Mouse (Mus musculus) CH12.LX (cell line): ENCODE measurements around the gene Cdk2. TPM values are rescaled to one million over a fixed set of nuclear protein-coding genes. Genes with fewer than 3 reads are reported as not detected.

Experiments used
- DNase-seq: peaks from one replicate; pipeline ENCODE4 v3.0.0-alpha.2; 2013; ENCODE audit errors: extremely low read depth
- H3K27ac ChIP-seq: 2 replicates; pipeline ENCODE4 v1.5.1; 2012; ENCODE audit warnings: low read depth, mild to moderate bottlenecking, control low read depth, moderate library complexity; ENCODE audit not compliant: insufficient read depth
- H3K27me3 ChIP-seq: replicated peaks from 2 replicates; pipeline ENCODE3; 2012; ENCODE audit warnings: inconsistent platforms
- H3K36me3 ChIP-seq, 2 experiments: replicated peaks in 1 of 2; 2 replicates each; pipeline versions ENCODE3 to v1.6.1; 2012; ENCODE audit warnings: inconsistent platforms in 1 of 2, low read length in 1 of 2, mild to moderate bottlenecking in 1 of 2, mixed read lengths in 1 of 2, moderate library complexity in 1 of 2; ENCODE audit not compliant: control insufficient read depth in 1 of 2, insufficient read depth in 1 of 2
- H3K4me1 ChIP-seq, 2 experiments: 2 replicates each; pipeline ENCODE4 v1.6.1; 2012; ENCODE audit warnings: inconsistent platforms in 1 of 2, moderate library complexity in 1 of 2; ENCODE audit not compliant: insufficient read depth in 2 of 2, control insufficient read depth in 1 of 2
- H3K4me2 ChIP-seq: 2 replicates; pipeline ENCODE4 v1.6.1; 2012; ENCODE audit warnings: low read depth, mild to moderate bottlenecking, control low read depth; ENCODE audit not compliant: poor library complexity, insufficient read depth, severe bottlenecking
- H3K4me3 ChIP-seq, 3 experiments: fragments of 150-350 bp in 1 of 3; sonication (generic) in 1 of 3; replicated peaks in 1 of 3; 2 replicates each; pipeline versions ENCODE3 to v1.5.1; 2011 to 2012; ENCODE audit warnings: low read depth in 2 of 3, low read length in 2 of 3, mild to moderate bottlenecking in 2 of 3, moderate library complexity in 2 of 3, control low read depth in 1 of 3, improper control_type of control experiment in 1 of 3, inconsistent platforms in 1 of 3, mixed read lengths in 1 of 3; ENCODE audit not compliant: poor library complexity in 1 of 3
- H3K79me2 ChIP-seq: replicated peaks from 2 replicates; pipeline ENCODE4 v1.6.1; 2012; ENCODE audit warnings: mild to moderate bottlenecking, moderate library complexity; ENCODE audit not compliant: control insufficient read depth, poor library complexity, insufficient read depth, severe bottlenecking; ENCODE audit errors: extremely low read depth
- H3K9ac ChIP-seq: 2 replicates; pipeline ENCODE4 v1.6.1; 2012; ENCODE audit warnings: low read depth, mild to moderate bottlenecking, control low read depth, moderate library complexity; ENCODE audit not compliant: insufficient read depth
- H3K9me3 ChIP-seq: replicated peaks from 2 replicates; pipeline ENCODE3; 2012; ENCODE audit warnings: low read length, inconsistent platforms, mixed read lengths
- BHLHE40 ChIP-seq: IDR thresholded peaks from 2 replicates; pipeline ENCODE4 v1.6.1; 2011; ENCODE audit warnings: mild to moderate bottlenecking, low read depth, low read length, improper control_type of control experiment
- CHD1 ChIP-seq: IDR thresholded peaks from 2 replicates; pipeline ENCODE4 v1.6.1; 2012; ENCODE audit warnings: low read depth, low read length, improper control_type of control experiment, inconsistent platforms
- CHD2 ChIP-seq: IDR thresholded peaks from 2 replicates; pipeline ENCODE4 v1.6.1; 2011; ENCODE audit warnings: low read length, improper control_type of control experiment
- CTCF ChIP-seq, 2 experiments: IDR thresholded peaks in 1 of 2; conservative IDR thresholded peaks in 1 of 2; 2 replicates each; pipeline ENCODE4 v1.5.1; 2011 to 2012; ENCODE audit warnings: low read depth in 2 of 2, low read length in 2 of 2, improper control_type of control experiment in 1 of 2, inconsistent platforms in 1 of 2, mild to moderate bottlenecking in 1 of 2, moderate library complexity in 1 of 2
- ELF1 ChIP-seq: IDR thresholded peaks from 2 replicates; pipeline ENCODE4 v1.6.1; 2014; ENCODE audit warnings: low read depth, mild to moderate bottlenecking, inconsistent platforms, low read length, improper control_type of control experiment
- EP300 ChIP-seq: IDR thresholded peaks from 2 replicates; pipeline ENCODE4 v1.6.1; 2011; ENCODE audit warnings: low read length, improper control_type of control experiment
- ETS1 ChIP-seq: conservative IDR thresholded peaks from 2 replicates; pipeline ENCODE4 v1.6.1; 2012; ENCODE audit warnings: low read depth, mild to moderate bottlenecking, inconsistent platforms, low read length, improper control_type of control experiment, moderate library complexity
- GABPA ChIP-seq: IDR thresholded peaks from 2 replicates; pipeline ENCODE4 v1.6.1; 2012; ENCODE audit warnings: low read depth, low read length, improper control_type of control experiment, inconsistent platforms; ENCODE audit not compliant: insufficient replicate concordance
- HCFC1 ChIP-seq: IDR thresholded peaks from 2 replicates; pipeline ENCODE4 v1.6.1; 2012; ENCODE audit warnings: low read depth, mild to moderate bottlenecking, inconsistent platforms, low read length, improper control_type of control experiment
- IRF4 ChIP-seq: IDR thresholded peaks from 2 replicates; pipeline ENCODE4 v1.6.1; 2014; ENCODE audit warnings: low read depth, mild to moderate bottlenecking, inconsistent platforms, low read length, improper control_type of control experiment
- JUN ChIP-seq: IDR thresholded peaks from 2 replicates; pipeline ENCODE4 v1.6.1; 2011; ENCODE audit warnings: low read depth, mild to moderate bottlenecking, low read length, improper control_type of control experiment, moderate library complexity; ENCODE audit not compliant: insufficient read depth
- JUND ChIP-seq: conservative IDR thresholded peaks from 2 replicates; pipeline ENCODE4 v1.6.1; 2011; ENCODE audit warnings: low read depth, low read length, improper control_type of control experiment
- KAT2A ChIP-seq: IDR thresholded peaks from 2 replicates; pipeline ENCODE4 v1.6.1; 2012; ENCODE audit warnings: low read length, improper control_type of control experiment, inconsistent platforms; ENCODE audit not compliant: insufficient replicate concordance
- MAX ChIP-seq: IDR thresholded peaks from 2 replicates; pipeline ENCODE4 v1.6.1; 2011; ENCODE audit warnings: low read length, improper control_type of control experiment
- MAZ ChIP-seq: IDR thresholded peaks from 2 replicates; pipeline ENCODE4 v1.6.1; 2012; ENCODE audit warnings: low read depth, mild to moderate bottlenecking, inconsistent platforms, low read length, improper control_type of control experiment, moderate library complexity
- MEF2A ChIP-seq: IDR thresholded peaks from 2 replicates; pipeline ENCODE4 v1.6.1; 2014; ENCODE audit warnings: low read depth, mild to moderate bottlenecking, inconsistent platforms, low read length, improper control_type of control experiment, borderline replicate concordance
- MXI1 ChIP-seq: IDR thresholded peaks from 2 replicates; pipeline ENCODE4 v1.6.1; 2011; ENCODE audit warnings: mild to moderate bottlenecking, low read depth, low read length, improper control_type of control experiment
- NELFE ChIP-seq: IDR thresholded peaks from 2 replicates; pipeline ENCODE4 v1.6.1; 2011; ENCODE audit warnings: low read depth, low read length, improper control_type of control experiment
- NRF1 ChIP-seq: IDR thresholded peaks from 2 replicates; pipeline ENCODE4 v1.6.1; 2014; ENCODE audit warnings: low read depth, mild to moderate bottlenecking, inconsistent platforms, low read length, improper control_type of control experiment, moderate library complexity
- PAX5 ChIP-seq: IDR thresholded peaks from 2 replicates; pipeline ENCODE4 v1.6.1; 2012; ENCODE audit warnings: low read length, inconsistent platforms, mixed read lengths
- POLR2A ChIP-seq: IDR thresholded peaks from 2 replicates; pipeline ENCODE4 v1.6.1; 2011; ENCODE audit warnings: low read depth, mild to moderate bottlenecking, improper control_type of control experiment, low read length
- POLR2AphosphoS2 ChIP-seq: IDR thresholded peaks from 2 replicates; pipeline ENCODE4 v1.6.1; 2011; ENCODE audit warnings: low read depth, low read length, improper control_type of control experiment
- RAD21 ChIP-seq: IDR thresholded peaks from 2 replicates; pipeline ENCODE4 v1.6.1; 2011; ENCODE audit warnings: low read depth, mild to moderate bottlenecking, low read length, improper control_type of control experiment, moderate library complexity
- RCOR1 ChIP-seq: conservative IDR thresholded peaks from 2 replicates; pipeline ENCODE4 v1.6.1; 2012; ENCODE audit warnings: low read depth, mild to moderate bottlenecking, inconsistent platforms, low read length, improper control_type of control experiment
- SIN3A ChIP-seq: IDR thresholded peaks from 2 replicates; pipeline ENCODE4 v1.6.1; 2012; ENCODE audit warnings: low read length, improper control_type of control experiment, inconsistent platforms
- SMC3 ChIP-seq: IDR thresholded peaks from 2 replicates; pipeline ENCODE4 v1.6.1; 2011; ENCODE audit warnings: low read depth, low read length, improper control_type of control experiment
- TBP ChIP-seq: conservative IDR thresholded peaks from 2 replicates; pipeline ENCODE4 v1.6.1; 2011; ENCODE audit warnings: low read depth, low read length, improper control_type of control experiment
- TCF12 ChIP-seq: IDR thresholded peaks from 2 replicates; pipeline ENCODE4 v1.6.1; 2014; ENCODE audit warnings: low read depth, mild to moderate bottlenecking, inconsistent platforms, low read length, improper control_type of control experiment
- UBTF ChIP-seq: IDR thresholded peaks from 2 replicates; pipeline ENCODE4 v1.6.1; 2012; ENCODE audit warnings: low read depth, mild to moderate bottlenecking, inconsistent platforms, low read length, improper control_type of control experiment, moderate library complexity
- USF1 ChIP-seq: IDR thresholded peaks from 2 replicates; pipeline ENCODE4 v1.6.1; 2014; ENCODE audit warnings: low read depth, mild to moderate bottlenecking, inconsistent platforms, low read length, improper control_type of control experiment
- ZC3H11A ChIP-seq: IDR thresholded peaks from 2 replicates; pipeline ENCODE4 v1.6.1; 2012; ENCODE audit warnings: low read depth, mild to moderate bottlenecking, inconsistent platforms, low read length, improper control_type of control experiment
- ZKSCAN1 ChIP-seq: IDR thresholded peaks from 2 replicates; pipeline ENCODE4 v1.6.1; 2012; ENCODE audit warnings: low read depth, inconsistent platforms, low read length, improper control_type of control experiment, borderline replicate concordance
- ZMIZ1 ChIP-seq: IDR thresholded peaks from 2 replicates; pipeline ENCODE4 v1.6.1; 2012; ENCODE audit warnings: low read depth, mild to moderate bottlenecking, inconsistent platforms, low read length, improper control_type of control experiment
- dilution Hi-C: fragments of 300-500 bp; cut with MboI; formaldehyde crosslinking; loops from 2 replicates; pipeline ENCODE4 v1.14.3; 2020; ENCODE audit warnings: low sequenced_read_pairs; ENCODE audit not compliant: extremely low pct_unique_long_range_greater_than_20kb, extremely low pct_ligation_motif_present
- in situ Hi-C: fragments of 300-500 bp; cut with MboI; formaldehyde crosslinking; loops from 3 replicates; pipeline ENCODE4 v1.14.3; 2019; ENCODE audit warnings: low sequenced_read_pairs, low pct_ligation_motif_present, low pct_unique_long_range_greater_than_20kb, mixed read lengths
- polyA plus RNA-seq: library from polyadenylated mRNA; unstranded; fragments of >175 nt; gene quantifications from 2 replicates; pipeline ENCODE4 v1.2.1, GENCODE M21; 2012; ENCODE audit warnings: low read depth; ENCODE audit not compliant: insufficient read length
- total RNA-seq, 2 experiments: library from RNA; depleted of rRNA; stranded (reverse); fragments of 300-350 nt in 1 of 2; fragments of >200 nt in 1 of 2; gene quantifications; 2 replicates each; pipeline ENCODE4 v1.2.3; 2012 to 2014

Cdk2 gene
- total and polyA plus RNA-seq, 3 experiments, result 38.9 to 89.2 (median 79.3) TPM

- DNase-seq, result no peak
- TF ChIP-seq NELFE, result no peak
- TF ChIP-seq ZKSCAN1, result no peak
- TF ChIP-seq ETS1, result peak; percentile 79
- TF ChIP-seq SIN3A, result 0 out of 2 replicates have a peak, but pooled peaks have one; percentile 44
- TF ChIP-seq JUN, result peak; percentile 81
- no peak for TF ChIP-seq CHD1
- peak; percentile 92 for TF ChIP-seq IRF4
- TF ChIP-seq ELF1, result 0 out of 2 replicates have a peak, but pooled peaks have one; percentile 14
- TF ChIP-seq USF1, result no peak
- TF ChIP-seq UBTF, result no peak
- no peak for TF ChIP-seq GABPA
- peak; percentile 77; the same call in 1 of the 2 replicates for TF ChIP-seq MEF2A
- TF ChIP-seq SMC3, result no peak
- TF ChIP-seq RCOR1, result no peak
- TF ChIP-seq HCFC1, result peak; percentile 21; the same call in 1 of the 2 replicates
- no peak for TF ChIP-seq RAD21
- peak; percentile 75 for TF ChIP-seq TCF12
- no peak for TF ChIP-seq PAX5
- TF ChIP-seq POLR2A, result no peak
- peak; percentile 40 for TF ChIP-seq MXI1
- TF ChIP-seq CHD2, result 0 out of 2 replicates have a peak, but pooled peaks have one; percentile 11
- peak; percentile 81 for TF ChIP-seq EP300
- TF ChIP-seq JUND, result peak; percentile 65; the same call in 1 of the 2 replicates
- TF ChIP-seq TBP, result no peak
- no peak for TF ChIP-seq KAT2A
- TF ChIP-seq ZC3H11A, result no peak
- no peak for TF ChIP-seq CTCF (conservative IDR thresholded peaks at IDR 0.05 in 1 of 2, IDR thresholded peaks at IDR 0.05 in 1 of 2; ENCODE audit: low read depth in 2 of 2, low read length in 2 of 2)
- TF ChIP-seq POLR2AphosphoS2, result no peak
- TF ChIP-seq BHLHE40, result peak; percentile 92
- TF ChIP-seq MAX, result peak; percentile 43; the same call in 1 of the 2 replicates
- no peak for TF ChIP-seq NRF1
- no peak for TF ChIP-seq ZMIZ1
- TF ChIP-seq MAZ, result no peak
- in situ Hi-C loops, result loop anchor here (5.0 kb wide), 1 partner anchor 44 kb away; the partner anchor contains the start of gene Rps26
- H3K9ac ChIP-seq, result no peak overlapping the region
- peak overlapping the region; percentile 31; the same call in 1 of the 2 replicates for H3K27ac ChIP-seq
- H3K9me3 ChIP-seq, result no peaks in the 10 kb centered on the region
- peaks cover 4% of the 10 kb centered on the region for H3K27me3 ChIP-seq
- peaks cover 0 to 17% of the 10 kb centered on the region in 2 experiments for H3K36me3 ChIP-seq
- H3K4me1 ChIP-seq, result peaks cover 16 to 46% of the 10 kb centered on the region in 2 experiments
- 0 out of 2 replicates have a peak overlapping the region, but pooled peaks have one; percentile 2 for H3K4me2 ChIP-seq
- H3K4me3 ChIP-seq, result peak overlapping the region in 1 of 3 experiments; percentile 17
- dilution Hi-C loops, result no loop called here
- no peaks in the 10 kb centered on the region for H3K79me2 ChIP-seq
These were observed 33.7 kb downstream of the Cdk2 start for GRCm38 (mm10) chr10:128671148-128671547.
